Mouse (Mus musculus): ENCODE results near the gene Sipa1. TPM values are rescaled to one million over a fixed set of nuclear protein-coding genes. Genes with fewer than 3 reads are reported as not detected.
A peak's percentile ranks its signal among the peaks of the same experiment; 100 is the strongest.

The Sipa1 gene
- polyA plus RNA-seq, 1 experiment: 13.7 TPM

GRCm38 (mm10) chr19:5609171-5609546 lies 54.3 kb downstream of the Sipa1 start:
- Histone ChIP-seq H3K4me3 (ENCODE audit: low read depth, low read length) (peak overlapping the region; percentile 81), H3K36me3 (ENCODE audit: control insufficient read depth, insufficient read depth, low read length, poor library complexity, severe bottlenecking) (peaks cover 33% of the 10 kb centered on the region), H3K27me3 (ENCODE audit: control insufficient read depth, insufficient read depth, low read length, poor library complexity, severe bottlenecking) (no peaks in the 10 kb centered on the region), H3K9me3 (replicated peaks; ENCODE audit: control insufficient read depth, insufficient read depth, low read length, poor library complexity, severe bottlenecking) (no peaks in the 10 kb centered on the region), H3K4me1 (ENCODE audit: control insufficient read depth, insufficient read depth, low read length) (peaks cover 2% of the 10 kb centered on the region), H3K9ac (ENCODE audit: low read depth, poor library complexity, severe bottlenecking) (peak overlapping the region; percentile 81; the same call in 1 of the 2 replicates), H3K27ac (ENCODE audit: insufficient read depth, low read length) (no peak overlapping the region)
- no peak for TF ChIP-seq CTCF (IDR thresholded peaks at IDR 0.05; ENCODE audit: low read depth, low read length)
- no peak for TF ChIP-seq POLR2A (IDR thresholded peaks at IDR 0.05; ENCODE audit: insufficient read depth, low read length)
- TF ChIP-seq EP300 (IDR thresholded peaks at IDR 0.05; ENCODE audit: insufficient read depth, low read depth, low read length): no peak

DNA sequence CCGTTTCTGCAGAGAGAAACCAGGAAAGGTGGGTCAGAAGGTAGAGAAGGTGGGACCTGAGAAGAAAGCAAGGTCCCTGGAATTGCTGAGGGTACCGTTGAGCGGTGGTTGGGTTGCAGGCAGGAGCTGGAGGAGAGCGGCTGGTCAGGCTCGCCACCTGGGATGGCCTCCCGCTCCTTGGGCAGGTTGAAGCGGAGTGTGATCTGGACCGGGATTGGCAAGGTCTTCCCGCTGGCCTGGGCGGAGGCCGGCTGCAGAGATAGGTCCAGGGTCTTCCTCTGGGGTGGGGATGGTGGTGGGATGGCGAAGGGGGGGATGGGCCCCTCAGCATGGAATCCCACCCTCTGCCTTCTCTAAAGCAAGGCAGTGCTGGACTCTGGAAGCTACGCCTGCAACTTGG lies 54.8 kb downstream of the Sipa1 start:
- 0 out of 2 replicates have a peak overlapping the region, but pooled peaks have one; percentile 81 for H3K9ac ChIP-seq (ENCODE audit: low read depth, poor library complexity, severe bottlenecking)
- H3K36me3 ChIP-seq (ENCODE audit: control insufficient read depth, insufficient read depth, low read length, poor library complexity, severe bottlenecking): peaks cover 35% of the 10 kb centered on the region
- H3K9me3 ChIP-seq (replicated peaks; ENCODE audit: control insufficient read depth, insufficient read depth, low read length, poor library complexity, severe bottlenecking): no peaks in the 10 kb centered on the region

GRCm38 (mm10) chr19:5607705-5608410 lies 55.6 kb downstream of the Sipa1 start:
- Histone ChIP-seq H3K27ac (ENCODE audit: insufficient read depth, low read length) (no peak overlapping the region), H3K27me3 (ENCODE audit: control insufficient read depth, insufficient read depth, low read length, poor library complexity, severe bottlenecking) (no peaks in the 10 kb centered on the region), H3K36me3 (ENCODE audit: control insufficient read depth, insufficient read depth, low read length, poor library complexity, severe bottlenecking) (peaks cover 41% of the 10 kb centered on the region), H3K4me3 (ENCODE audit: low read depth, low read length) (no peak overlapping the region), H3K4me1 (ENCODE audit: control insufficient read depth, insufficient read depth, low read length) (peaks cover 2% of the 10 kb centered on the region), H3K9me3 (replicated peaks; ENCODE audit: control insufficient read depth, insufficient read depth, low read length, poor library complexity, severe bottlenecking) (no peaks in the 10 kb centered on the region), H3K9ac (ENCODE audit: low read depth, poor library complexity, severe bottlenecking) (no peak overlapping the region)
- TF ChIP-seq CTCF (IDR thresholded peaks at IDR 0.05; ENCODE audit: low read depth, low read length) (no peak), POLR2A (IDR thresholded peaks at IDR 0.05; ENCODE audit: insufficient read depth, low read length) (no peak), EP300 (IDR thresholded peaks at IDR 0.05; ENCODE audit: insufficient read depth, low read depth, low read length) (no peak)

More for the DNA sequence above, 54.8 kb downstream of the Sipa1 start:
- H3K4me1 ChIP-seq (ENCODE audit: control insufficient read depth, insufficient read depth, low read length): peaks cover 2% of the 10 kb centered on the region
- H3K27ac ChIP-seq (ENCODE audit: insufficient read depth, low read length): no peak overlapping the region
- H3K27me3 ChIP-seq (ENCODE audit: control insufficient read depth, insufficient read depth, low read length, poor library complexity, severe bottlenecking): no peaks in the 10 kb centered on the region
- TF ChIP-seq CTCF (IDR thresholded peaks at IDR 0.05; ENCODE audit: low read depth, low read length): no peak
- TF ChIP-seq POLR2A (IDR thresholded peaks at IDR 0.05; ENCODE audit: insufficient read depth, low read length): no peak
- no peak for TF ChIP-seq EP300 (IDR thresholded peaks at IDR 0.05; ENCODE audit: insufficient read depth, low read depth, low read length)
- 0 out of 2 replicates have a peak overlapping the region, but pooled peaks have one; percentile 81 for H3K4me3 ChIP-seq (ENCODE audit: low read depth, low read length)

DNA sequence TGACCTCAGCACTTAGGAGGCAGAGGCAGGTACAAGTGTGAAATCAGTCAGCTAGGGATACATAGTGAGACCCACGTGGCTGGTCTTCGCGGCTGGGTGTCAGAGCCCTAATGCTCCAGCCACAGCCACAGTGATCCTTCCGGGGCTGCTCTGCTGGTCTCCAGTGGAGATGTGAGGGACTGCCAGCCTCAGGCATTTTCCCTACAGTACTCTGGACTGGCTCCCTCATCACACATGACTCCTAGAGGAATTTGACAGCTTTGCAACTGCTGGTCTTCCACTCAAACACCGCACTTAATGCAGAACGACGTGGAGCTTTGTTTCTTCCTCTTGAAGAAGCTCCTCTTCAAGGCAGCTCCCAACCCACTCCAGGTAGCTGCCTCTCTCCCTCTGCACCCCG lies 57.3 kb downstream of the Sipa1 start:
- Histone ChIP-seq H3K4me3 (ENCODE audit: low read depth, low read length) (no peak overlapping the region), H3K9me3 (replicated peaks; ENCODE audit: control insufficient read depth, insufficient read depth, low read length, poor library complexity, severe bottlenecking) (no peaks in the 10 kb centered on the region), H3K4me1 (ENCODE audit: control insufficient read depth, insufficient read depth, low read length) (no peaks in the 10 kb centered on the region), H3K9ac (ENCODE audit: low read depth, poor library complexity, severe bottlenecking) (no peak overlapping the region), H3K27ac (ENCODE audit: insufficient read depth, low read length) (no peak overlapping the region), H3K27me3 (ENCODE audit: control insufficient read depth, insufficient read depth, low read length, poor library complexity, severe bottlenecking) (no peaks in the 10 kb centered on the region), H3K36me3 (ENCODE audit: control insufficient read depth, insufficient read depth, low read length, poor library complexity, severe bottlenecking) (peaks cover 41% of the 10 kb centered on the region)
- TF ChIP-seq POLR2A (IDR thresholded peaks at IDR 0.05; ENCODE audit: insufficient read depth, low read length) (no peak), CTCF (IDR thresholded peaks at IDR 0.05; ENCODE audit: low read depth, low read length) (no peak), EP300 (IDR thresholded peaks at IDR 0.05; ENCODE audit: insufficient read depth, low read depth, low read length) (no peak)

DNA sequence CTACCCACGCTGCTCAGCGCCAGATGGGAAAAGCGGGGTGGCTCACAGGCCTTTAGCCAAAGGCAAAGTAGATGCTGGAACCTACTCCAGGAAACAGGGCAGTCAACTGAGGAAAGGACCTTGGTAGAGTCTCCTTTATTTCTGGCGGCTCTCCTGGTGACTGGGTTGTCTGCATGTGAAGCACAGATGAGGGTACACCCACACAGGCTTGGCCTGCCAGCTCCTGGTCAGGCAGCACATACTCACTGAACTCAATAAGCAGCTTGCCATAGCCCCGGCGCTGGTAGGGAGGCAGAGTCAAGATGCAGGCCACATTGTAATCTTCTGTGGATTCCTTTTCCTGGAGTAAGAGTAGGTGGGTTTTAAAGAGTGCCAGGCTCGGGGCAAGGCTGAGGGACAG lies 58.4 kb downstream of the Sipa1 start:
- Histone ChIP-seq H3K4me3 (ENCODE audit: low read depth, low read length) (no peak overlapping the region), H3K9me3 (replicated peaks; ENCODE audit: control insufficient read depth, insufficient read depth, low read length, poor library complexity, severe bottlenecking) (no peaks in the 10 kb centered on the region), H3K27me3 (ENCODE audit: control insufficient read depth, insufficient read depth, low read length, poor library complexity, severe bottlenecking) (no peaks in the 10 kb centered on the region), H3K27ac (ENCODE audit: insufficient read depth, low read length) (no peak overlapping the region), H3K4me1 (ENCODE audit: control insufficient read depth, insufficient read depth, low read length) (no peaks in the 10 kb centered on the region), H3K36me3 (ENCODE audit: control insufficient read depth, insufficient read depth, low read length, poor library complexity, severe bottlenecking) (peaks cover 41% of the 10 kb centered on the region), H3K9ac (ENCODE audit: low read depth, poor library complexity, severe bottlenecking) (no peak overlapping the region)
- TF ChIP-seq EP300 (IDR thresholded peaks at IDR 0.05; ENCODE audit: insufficient read depth, low read depth, low read length) (no peak), CTCF (IDR thresholded peaks at IDR 0.05; ENCODE audit: low read depth, low read length) (no peak), POLR2A (IDR thresholded peaks at IDR 0.05; ENCODE audit: insufficient read depth, low read length) (no peak)

GRCm38 (mm10) chr19:5603664-5604063 lies 59.8 kb downstream of the Sipa1 start:
- TF ChIP-seq POLR2A (IDR thresholded peaks at IDR 0.05; ENCODE audit: insufficient read depth, low read length) (no peak), CTCF (IDR thresholded peaks at IDR 0.05; ENCODE audit: low read depth, low read length) (no peak), EP300 (IDR thresholded peaks at IDR 0.05; ENCODE audit: insufficient read depth, low read depth, low read length) (no peak)
- Histone ChIP-seq H3K4me3 (ENCODE audit: low read depth, low read length) (no peak overlapping the region), H3K9ac (ENCODE audit: low read depth, poor library complexity, severe bottlenecking) (no peak overlapping the region), H3K4me1 (ENCODE audit: control insufficient read depth, insufficient read depth, low read length) (no peaks in the 10 kb centered on the region), H3K36me3 (ENCODE audit: control insufficient read depth, insufficient read depth, low read length, poor library complexity, severe bottlenecking) (peaks cover 38% of the 10 kb centered on the region), H3K9me3 (replicated peaks; ENCODE audit: control insufficient read depth, insufficient read depth, low read length, poor library complexity, severe bottlenecking) (no peaks in the 10 kb centered on the region), H3K27me3 (ENCODE audit: control insufficient read depth, insufficient read depth, low read length, poor library complexity, severe bottlenecking) (no peaks in the 10 kb centered on the region), H3K27ac (ENCODE audit: insufficient read depth, low read length) (no peak overlapping the region)
